Mouse (Mus musculus): ENCODE measurements around the gene Sigirr.

DNA sequence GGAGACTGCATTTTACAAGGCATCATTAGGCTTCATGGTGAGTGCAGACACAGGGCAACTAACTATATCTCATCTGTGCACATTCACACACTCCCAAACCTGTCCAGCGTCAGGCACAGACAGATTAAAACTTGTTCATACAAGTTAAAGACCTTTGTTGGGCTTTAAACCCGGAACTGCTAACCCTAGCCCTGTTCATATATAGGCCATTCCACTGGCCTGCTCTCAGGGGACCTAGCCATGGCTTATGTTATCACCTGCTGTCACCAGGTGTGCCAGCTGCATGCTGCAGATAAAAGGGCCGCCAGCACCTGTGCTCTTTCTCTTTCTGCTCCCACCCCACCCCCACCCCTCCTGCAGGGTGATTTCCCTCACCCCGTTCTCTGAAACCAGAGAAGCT, 57.8 kb downstream of the Sigirr start:
- no peak for TF ChIP-seq EP300 (IDR thresholded peaks at IDR 0.05; ENCODE audit: low read depth)
- no peak for TF ChIP-seq CTCF (IDR thresholded peaks at IDR 0.05; ENCODE audit: low read depth)
